Mouse (Mus musculus): ENCODE data around the gene Ephb1. TPM values are rescaled to one million over a fixed set of nuclear protein-coding genes. Genes with fewer than 3 reads are reported as not detected.

Gene Ephb1
- total RNA-seq, 2 experiments from 2014 or later, result 25.8 to 26.6 TPM

DNA sequence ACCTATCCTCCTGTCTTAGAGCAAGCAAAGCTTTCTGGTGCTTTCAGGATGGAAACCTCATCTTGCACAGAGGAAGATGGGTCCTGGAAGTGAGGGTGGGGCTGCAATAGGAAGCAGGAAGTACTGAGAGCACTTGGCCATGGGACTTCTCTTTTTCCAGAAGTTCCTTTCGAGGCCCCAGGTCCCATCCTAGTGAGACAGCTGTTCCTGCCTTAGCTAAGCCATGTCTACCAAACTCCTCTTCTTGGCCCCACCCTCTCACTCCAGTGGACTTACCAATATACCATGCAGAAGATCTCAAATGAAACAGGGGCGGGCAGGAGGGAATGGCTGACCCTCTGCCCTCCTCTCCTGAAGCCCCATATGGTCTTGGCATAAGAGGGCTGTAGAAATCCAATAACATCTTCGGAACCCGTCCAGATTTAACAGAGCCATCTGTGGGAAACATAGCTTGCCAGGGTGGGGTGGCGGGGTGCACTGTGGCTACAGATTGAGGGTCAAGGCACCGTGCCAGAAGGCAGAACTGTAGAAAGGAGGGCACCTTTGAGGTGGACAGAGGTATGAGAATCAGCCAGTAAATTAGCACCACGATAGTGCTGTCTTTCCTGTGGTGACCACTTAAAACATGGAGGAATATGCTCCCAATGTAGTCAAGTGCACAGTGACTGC, 48.9 kb downstream of the Ephb1 start:
- no peak for DNase-seq

DNA sequence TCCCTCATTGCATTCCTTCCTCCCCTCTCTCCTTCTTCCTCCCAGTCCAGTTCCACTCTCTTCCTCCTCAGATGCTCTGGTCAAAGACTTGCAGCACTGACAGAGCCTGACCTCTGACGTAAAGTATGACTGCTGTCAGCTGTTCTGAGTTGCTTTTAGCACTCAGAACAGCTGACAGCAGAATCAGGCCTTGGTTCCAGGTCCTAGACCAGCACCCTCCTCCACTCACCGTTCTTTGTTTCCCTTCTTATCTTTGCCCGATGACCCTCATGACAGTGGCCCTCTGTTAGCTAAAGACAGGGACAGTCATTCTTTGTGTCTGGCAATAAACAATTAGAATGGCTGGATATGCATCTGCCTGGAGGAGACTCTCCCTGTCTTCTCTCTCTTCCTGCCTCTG, 49.7 kb downstream of the Ephb1 start:
- no peak for DNase-seq

- no peak for DNase-seq
These were observed 50.6 kb downstream of the Ephb1 start for GRCm38 (mm10) chr9:102303882-102304281.

DNA sequence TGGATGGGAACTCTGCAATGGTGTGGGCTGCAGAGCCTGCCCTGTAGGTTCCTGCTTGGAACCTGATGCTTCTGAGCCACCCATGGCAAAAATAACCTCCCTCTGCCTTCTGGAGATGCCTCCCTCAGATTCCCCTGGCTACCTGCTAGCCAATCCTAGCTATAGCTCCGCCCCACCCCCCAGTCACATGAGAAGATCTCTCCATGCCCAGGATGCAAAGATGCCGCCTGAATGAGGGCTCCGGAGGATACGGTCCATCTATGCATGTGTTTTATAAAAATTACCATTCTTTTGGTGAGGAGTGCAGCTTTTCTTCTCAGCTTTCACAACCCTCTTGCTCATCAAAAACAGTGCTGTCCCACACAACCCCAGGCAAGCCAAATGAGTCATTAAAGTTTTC, 53.5 kb downstream of the Ephb1 start:
- no peak for DNase-seq

DNA sequence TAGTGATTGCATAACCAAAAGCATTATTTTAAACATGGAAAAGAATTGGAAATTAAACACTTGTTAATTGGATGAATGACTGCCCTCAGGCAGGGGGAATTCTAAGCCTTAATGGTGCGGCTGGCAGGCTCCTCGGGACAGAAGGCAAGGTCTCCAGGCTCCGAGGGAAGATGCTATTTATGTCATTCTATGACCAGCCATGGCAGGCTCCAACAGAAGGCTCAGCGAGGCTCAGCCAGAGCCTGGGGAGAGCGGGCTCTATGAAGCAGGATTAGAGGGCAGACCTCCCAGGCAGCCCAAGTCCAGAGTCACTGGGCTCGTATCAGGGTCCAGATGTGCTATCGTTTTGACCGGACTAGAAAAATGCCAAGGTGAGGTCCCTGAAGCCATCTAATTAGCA, 55.8 kb downstream of the Ephb1 start:
- no peak for DNase-seq

DNA sequence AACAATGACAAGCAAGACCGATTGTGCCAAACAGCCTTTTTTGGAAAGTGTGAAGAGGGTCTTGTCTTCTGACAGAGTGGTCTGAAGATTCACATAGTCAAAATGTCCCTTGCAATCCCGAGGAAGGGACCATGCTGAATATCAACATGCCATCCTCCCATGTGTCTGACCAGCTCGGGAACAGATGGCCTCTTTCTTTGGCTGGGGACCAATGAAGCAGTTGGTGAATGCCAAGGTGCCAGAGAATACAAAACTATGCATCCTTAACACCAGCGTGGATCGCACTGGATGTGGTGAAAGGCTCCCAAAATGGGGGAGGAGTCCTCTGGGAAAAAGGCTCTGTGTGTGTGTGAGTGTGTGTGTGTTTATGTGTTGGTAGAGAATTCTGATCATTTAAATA, 56.5 kb downstream of the Ephb1 start:
- peak; percentile 19 to 20 for DNase-seq

GRCm38 (mm10) chr9:102297176-102297575, 57.3 kb downstream of the Ephb1 start:
- no peak for DNase-seq

- no peak for DNase-seq
These were observed 60.9 kb downstream of the Ephb1 start for GRCm38 (mm10) chr9:102293605-102294004.

DNA sequence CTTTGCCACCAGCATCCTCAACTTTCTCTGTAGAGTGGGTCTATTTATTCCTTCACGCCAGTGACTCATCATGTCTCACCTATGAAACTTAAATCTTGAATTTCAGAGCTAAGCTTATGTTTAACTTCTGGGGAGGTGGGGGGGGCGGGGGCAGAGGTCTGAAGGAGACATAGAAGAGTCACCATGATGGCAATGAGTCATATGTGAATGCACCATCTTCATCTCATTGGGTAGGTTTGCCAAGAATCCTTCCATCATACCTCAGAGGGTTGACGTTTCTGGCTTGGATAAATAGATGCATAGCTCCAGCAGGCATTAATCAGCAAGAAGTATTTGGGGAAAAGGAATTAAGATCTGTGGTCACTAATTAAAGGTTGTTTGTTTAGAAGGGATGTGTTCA, 63.3 kb downstream of the Ephb1 start:
- DNase-seq, result no peak

- DNase-seq, result no peak
These were observed 66.1 kb downstream of the Ephb1 start for GRCm38 (mm10) chr9:102288356-102288755.

DNA sequence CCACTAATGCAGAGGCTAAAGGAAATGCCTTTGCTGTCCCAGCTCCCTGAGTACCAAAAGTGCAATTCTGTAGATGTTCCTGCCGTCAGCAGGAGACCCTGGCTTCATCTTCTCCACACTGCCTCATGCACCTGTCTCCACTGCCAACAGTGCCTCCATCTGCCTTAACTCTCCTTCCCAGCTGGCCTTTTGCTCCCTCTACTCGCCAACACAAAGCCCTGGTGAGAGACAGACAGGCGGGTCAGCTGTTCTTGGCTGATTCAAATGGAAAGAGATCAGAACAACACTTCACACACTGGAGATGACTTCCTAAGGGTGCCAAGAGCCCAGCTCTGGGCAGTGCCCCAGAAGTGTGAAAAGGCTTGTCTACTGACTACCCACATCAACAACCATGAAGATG, 78.6 kb downstream of the Ephb1 start:
- DNase-seq, result no peak

GRCm38 (mm10) chr9:102274016-102274415, 80.5 kb downstream of the Ephb1 start:
- DNase-seq, result no peak

DNA sequence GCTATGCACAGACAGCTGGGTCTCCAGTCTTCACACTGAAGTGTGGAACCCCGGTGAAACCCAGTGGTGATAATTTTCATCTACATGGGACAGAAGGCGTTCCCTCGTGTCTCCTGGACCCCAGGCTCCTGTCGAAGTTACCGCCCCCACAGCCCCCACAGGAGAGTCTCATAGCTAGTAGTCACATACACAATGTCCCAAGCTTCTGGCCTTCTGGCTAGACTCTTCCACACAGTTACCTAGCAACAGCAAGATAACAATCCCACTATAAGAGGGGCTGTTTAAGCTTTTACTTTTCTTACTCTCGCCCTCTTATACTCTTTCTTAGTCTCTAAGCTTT, 81.1 kb downstream of the Ephb1 start:
- DNase-seq, result no peak

- no peak for DNase-seq
These were observed 81.6 kb downstream of the Ephb1 start for GRCm38 (mm10) chr9:102272731-102273468.

DNA sequence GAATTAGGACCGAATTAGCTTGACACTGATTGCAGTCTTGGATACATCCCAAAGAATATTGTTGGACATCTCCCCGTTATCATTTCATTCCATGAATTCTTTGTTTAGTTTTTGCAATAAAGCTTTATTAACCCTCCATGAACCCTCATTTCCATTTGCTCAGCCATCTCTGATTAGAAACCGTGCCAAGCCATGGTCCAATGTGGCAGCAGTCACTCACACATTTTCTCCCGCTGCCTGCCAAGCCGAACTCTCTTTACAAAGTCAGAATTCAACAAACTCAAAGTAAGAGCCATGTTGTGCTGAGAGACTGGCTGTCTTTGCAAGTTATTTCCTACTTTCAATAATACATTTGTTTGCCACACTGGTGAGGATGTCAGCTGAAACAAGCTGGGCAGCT, 84.0 kb downstream of the Ephb1 start:
- DNase-seq, result no peak

- peak; percentile 24 to 35 for DNase-seq
These were observed 87.0 kb downstream of the Ephb1 start for GRCm38 (mm10) chr9:102267311-102268027.

DNA sequence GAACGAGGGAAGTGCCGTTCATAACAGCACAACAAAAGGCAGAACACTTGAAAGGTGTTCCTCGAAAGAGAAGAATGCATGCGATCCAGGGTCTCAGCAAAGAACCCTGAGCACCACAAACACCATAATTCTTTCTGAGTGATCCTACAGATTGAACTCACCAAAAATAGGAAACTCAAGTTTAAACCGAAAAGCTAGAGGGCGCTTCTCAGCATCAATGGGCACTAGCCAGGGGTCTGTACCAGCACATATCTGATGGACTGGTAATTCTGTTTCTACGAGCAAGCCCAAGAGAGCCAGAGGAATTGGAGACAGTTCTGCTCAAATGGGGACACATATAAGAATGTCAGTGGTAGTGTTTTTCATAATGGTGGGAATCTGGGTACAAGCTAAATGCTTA, 90.7 kb downstream of the Ephb1 start:
- DNase-seq, result no peak

GRCm38 (mm10) chr9:102262100-102262501, 92.4 kb downstream of the Ephb1 start:
- DNase-seq, result no peak

GRCm38 (mm10) chr9:102261511-102261910, 93.0 kb downstream of the Ephb1 start:
- DNase-seq, result no peak

GRCm38 (mm10) chr9:102256407-102256806, 98.1 kb downstream of the Ephb1 start:
- DNase-seq, result no peak

- DNase-seq, result peak in 1 of 2 experiments; percentile 37
These were observed 98.7 kb downstream of the Ephb1 start for GRCm38 (mm10) chr9:102255803-102256202.

DNA sequence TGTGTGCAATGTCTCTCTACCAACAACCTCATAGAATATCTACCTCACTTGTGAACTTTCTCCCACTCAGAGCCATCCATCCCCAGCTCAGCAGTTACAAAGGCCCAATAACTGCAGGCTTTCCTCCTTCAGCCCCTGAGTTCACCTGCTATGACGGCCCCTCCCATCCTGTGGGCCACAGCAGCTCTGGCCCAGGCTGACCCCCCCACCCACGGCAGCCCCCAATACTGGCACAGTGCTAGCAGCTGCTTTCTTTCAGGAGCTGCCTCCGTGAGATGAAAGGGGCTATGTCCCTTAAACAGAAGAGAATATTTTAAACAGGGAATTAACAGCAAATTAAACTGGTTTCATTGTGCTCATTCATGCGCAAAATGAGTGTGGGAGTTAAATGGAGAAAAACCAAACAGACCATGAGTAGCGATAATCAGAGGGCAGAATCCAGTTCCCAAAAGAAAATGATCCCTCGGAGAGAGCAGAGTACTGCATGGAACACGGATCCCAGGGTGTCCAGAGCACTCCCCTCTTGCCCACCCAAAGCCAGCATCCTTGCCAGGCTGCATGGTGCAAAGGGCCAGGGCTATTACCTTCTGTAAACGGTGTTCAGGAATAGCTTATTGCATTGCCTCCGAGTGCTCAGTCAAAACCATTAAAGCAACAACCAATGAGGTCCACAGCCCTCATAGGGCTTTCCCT, 105.2 kb downstream of the Ephb1 start:
- DNase-seq, result no peak

GRCm38 (mm10) chr9:102245551-102245950, 108.9 kb downstream of the Ephb1 start:
- no peak for DNase-seq
